Mouse (Mus musculus) thymus, adult 2 months (tissue): Measurements from ENCODE around the gene Cabcoco1.

Source experiments
- CTCF ChIP-seq: fragments of 200-500 bp; IDR thresholded peaks from 2 replicates; pipeline ENCODE4 v1.5.1; 2012; ENCODE audit warnings: mild to moderate bottlenecking, control low read depth, low read length, moderate library complexity, borderline replicate concordance; ENCODE audit not compliant: control insufficient read depth, poor library complexity, insufficient read depth; ENCODE audit errors: extremely low read depth
- POLR2A ChIP-seq: fragments of 200-500 bp; IDR thresholded peaks from 2 replicates; pipeline ENCODE4 v1.6.1; 2012; ENCODE audit warnings: mild to moderate bottlenecking, low read length, control low read depth, moderate library complexity; ENCODE audit not compliant: control insufficient read depth, poor library complexity, insufficient read depth; ENCODE audit errors: extremely low read depth

DNA sequence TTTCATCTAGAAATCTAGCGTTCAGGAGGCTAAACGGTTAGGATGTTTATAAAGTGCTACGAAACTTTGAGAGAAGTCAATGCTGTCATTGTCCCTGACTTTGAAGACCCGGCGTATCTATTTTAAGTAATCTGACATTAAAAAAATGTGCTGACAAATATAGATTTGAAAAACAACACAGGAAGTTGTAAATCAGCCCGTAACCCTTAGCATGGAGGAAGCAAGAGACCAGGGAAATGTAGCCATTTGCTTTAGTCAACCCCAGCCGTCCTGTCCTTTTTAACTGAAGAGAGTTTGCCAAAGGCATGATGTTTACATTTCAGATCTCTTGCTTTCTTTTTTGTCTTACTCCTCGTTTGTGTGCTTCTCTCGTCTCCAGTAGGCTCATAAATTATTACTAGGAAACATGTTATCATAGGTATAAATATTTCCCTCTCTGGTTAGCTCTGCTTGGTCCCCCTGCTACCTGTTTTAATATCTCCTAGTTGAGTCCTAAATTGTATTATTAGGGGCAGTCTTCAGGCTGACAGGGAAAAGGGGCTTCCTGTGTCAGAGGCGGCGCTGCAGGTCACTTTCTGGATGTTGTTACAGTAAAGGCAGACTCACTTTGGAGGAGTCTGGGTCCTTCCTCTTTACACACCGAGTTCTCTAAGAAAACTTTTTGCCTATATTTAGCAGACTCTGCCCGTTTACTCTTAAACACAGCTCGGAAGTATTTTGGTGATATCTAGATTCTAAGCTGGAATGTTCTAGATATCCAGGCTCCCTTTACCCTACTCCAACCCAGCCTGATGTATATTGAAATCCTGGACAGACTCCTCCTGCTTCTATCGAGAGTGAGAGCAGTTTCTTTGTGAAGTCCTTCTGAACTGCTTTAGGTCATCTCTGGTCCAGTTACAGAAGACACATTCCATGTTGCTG lies 95.6 kb downstream of the Cabcoco1 start:
- TF ChIP-seq CTCF: no peak
- no peak for TF ChIP-seq POLR2A
